Comparison of ENCODE assay signal across 11 mouse cellular contexts in the genomic region with DNA sequence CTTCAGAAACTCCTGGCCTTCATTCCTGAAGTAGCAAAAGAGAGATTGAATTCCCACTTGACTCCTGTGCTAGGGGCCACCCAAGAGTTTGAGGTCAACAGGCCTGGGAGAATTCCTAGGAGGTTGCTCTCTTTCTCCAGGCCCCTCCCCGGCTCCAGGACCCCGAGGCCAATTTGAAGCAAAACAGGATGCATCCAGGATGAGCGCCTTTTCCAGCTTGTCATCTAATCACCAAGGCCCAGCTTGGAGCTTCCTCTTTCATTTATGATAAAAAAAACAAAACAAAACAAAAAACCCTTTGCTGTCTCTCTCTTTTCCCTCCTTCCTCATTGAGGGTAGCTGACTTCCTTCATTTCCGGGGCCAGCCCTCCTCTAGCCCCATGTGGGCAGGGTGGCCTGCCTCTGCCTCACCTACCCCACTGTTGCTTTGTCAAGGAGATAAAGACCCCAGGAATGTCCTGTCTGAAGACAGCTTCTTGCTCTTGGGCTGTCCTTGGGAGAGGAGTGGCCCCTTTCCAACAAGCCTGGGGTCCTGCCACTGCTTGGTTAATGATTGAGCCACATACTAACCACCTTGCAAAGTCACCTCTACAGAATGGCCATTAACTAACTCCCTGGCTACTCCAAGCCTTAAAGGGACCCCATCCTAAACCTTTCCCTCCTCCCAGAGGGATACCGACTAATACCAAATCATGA. TPM values are rescaled to one million over a fixed set of nuclear protein-coding genes. Genes with fewer than 3 reads are reported as not detected.
DNase-seq lines count a peak whose midpoint lies in the region; ATAC-seq and TF ChIP-seq lines count a peak whose summit lies in the region.
"Had no signal": no experiment of that assay in that cellular context is flagged by ENCODE, and none has a peak within 500 bp of the region (broad histone marks: within the 10 kb centered on the region; RNA-seq: fewer than 3 reads in every experiment).

No protein-coding gene starts in this region.

- H3K27ac ChIP-seq in heart, adult 2 months = peak overlapping the region; percentile 90
- no peak overlapping the region for H3K27ac ChIP-seq in midbrain, embryonic 11.5 days (ENCODE audit: low read depth, low read length)
- H3K27ac ChIP-seq: embryonic facial prominence, embryonic 13.5 days; hindbrain, embryonic 10.5 days had no signal

- H3K9ac ChIP-seq in heart, adult 2 months (ENCODE audit: low read depth, low read length) = peak overlapping the region; percentile 64
- H3K9ac ChIP-seq in midbrain, embryonic 11.5 days (ENCODE audit: low read length) = no peak overlapping the region
- H3K9ac ChIP-seq: embryonic facial prominence, embryonic 13.5 days had no signal

- peak; percentile 97 for DNase-seq in heart, adult 11 months
- DNase-seq in heart, postnatal 25 days (ENCODE audit: low spot score) = no peak
- peak; percentile 43 to 66 for DNase-seq in heart, adult 2 months
- DNase-seq in kidney, adult 8-10 months = peak; percentile 78 to 88
- DNase-seq in lung, postnatal 36 days = peak; percentile 52
- DNase-seq in ovary, adult 18-20 months (ENCODE audit: low spot score) = no peak
- DNase-seq in midbrain, embryonic 11.5 days (ENCODE audit: low spot score, missing footprints) = no peak
- no peak for DNase-seq in urinary bladder, postnatal 14 days (ENCODE audit: low spot score)
- DNase-seq: right cerebral cortex, postnatal 14 days had no signal

- H3K9me3 ChIP-seq in midbrain, embryonic 11.5 days (ENCODE audit: control insufficient read depth, low read length) = no peaks in the 10 kb centered on the region
- H3K9me3 ChIP-seq: embryonic facial prominence, embryonic 13.5 days; hindbrain, embryonic 10.5 days had no signal

- TF ChIP-seq POLR2A in heart, adult 2 months (IDR thresholded peaks at IDR 0.05; ENCODE audit: insufficient read depth, low read depth, low read length) = no peak

- no peak for TF ChIP-seq CTCF in heart, adult 2 months (IDR thresholded peaks at IDR 0.05)

- H3K27me3 ChIP-seq in heart, adult 2 months (ENCODE audit: control insufficient read depth, insufficient read depth, low read length) = no peaks in the 10 kb centered on the region
- peaks cover 34% of the 10 kb centered on the region for H3K27me3 ChIP-seq in midbrain, embryonic 11.5 days (ENCODE audit: control insufficient read depth, insufficient read depth, low read length)

- intact Hi-C loops in heart, postnatal 25 days (cut with DNase I) = no loop called here
- intact Hi-C loops in heart, adult 2 months (cut with DNase I) = no loop called here

- TF ChIP-seq EP300 in heart, adult 2 months (IDR thresholded peaks at IDR 0.05; ENCODE audit: insufficient read depth, low read depth, low read length) = no peak

- H3K4me3 ChIP-seq in heart, adult 2 months = peak overlapping the region; percentile 3; the same call in 1 of the 2 replicates
- no peak overlapping the region for H3K4me3 ChIP-seq in midbrain, embryonic 11.5 days (ENCODE audit: low read depth, low read length)
- H3K4me3 ChIP-seq: embryonic facial prominence, embryonic 13.5 days; hindbrain, embryonic 10.5 days had no signal

- no peaks in the 10 kb centered on the region; the same call in 1 of the 2 replicates for H3K79me2 ChIP-seq in heart, adult 2 months (replicated peaks; ENCODE audit: control insufficient read depth, insufficient read depth, low read length)

- 40% methylated on average over 5 of the region's 5 CpGs for WGBS in heart, adult 2 months
- 55% methylated on average over 5 of the region's 5 CpGs for WGBS in midbrain, embryonic 11.5 days

- no peak overlapping the region for H3K4me2 ChIP-seq in midbrain, embryonic 11.5 days
- H3K4me2 ChIP-seq: embryonic facial prominence, embryonic 13.5 days had no signal

- H3K4me1 ChIP-seq in heart, adult 2 months (ENCODE audit: control insufficient read depth, insufficient read depth, low read length) = peaks cover 24% of the 10 kb centered on the region
- no peaks in the 10 kb centered on the region; the same call in none of the 2 replicates for H3K4me1 ChIP-seq in midbrain, embryonic 11.5 days (ENCODE audit: control insufficient read depth, insufficient read depth, low read length)

- peaks cover 18% of the 10 kb centered on the region for H3K36me3 ChIP-seq in heart, adult 2 months (ENCODE audit: control insufficient read depth, insufficient read depth, low read length)
- no peaks in the 10 kb centered on the region for H3K36me3 ChIP-seq in midbrain, embryonic 11.5 days (ENCODE audit: control insufficient read depth, insufficient read depth, low read length)
- H3K36me3 ChIP-seq: embryonic facial prominence, embryonic 13.5 days; hindbrain, embryonic 10.5 days had no signal

- no peak for ATAC-seq in midbrain, embryonic 11.5 days (ENCODE audit: low FRiP score)

RNA-seq across cellular contexts. Expression of a gene that starts 43.5 kb away (rescaled TPM):
- 10 to 100 TPM; 31.5 to 37.0 TPM for total RNA-seq in heart, postnatal 25 days (2021)
- total RNA-seq in heart, adult 2 months (2021) = 10 to 100 TPM; 29.2 to 32.3 TPM
- polyA plus RNA-seq in heart, adult 2 months (2012; rRNA removed) = 36.2 and 50.3 TPM in 2 replicates
- polyA plus RNA-seq in midbrain, embryonic 11.5 days (2014; fragmentation: Nextera tagmentation; extraction: Ambion mirVana) = 7.2 and 8.2 TPM in 2 replicates

Comparison
In these comparisons a context has a peak if more than half of its experiments do, and no peak if none do; other contexts are left out.
1. DNase-seq: peak in heart, adult 11 months (single experiment), heart, adult 2 months (2 of 2), kidney, adult 8-10 months (2 of 2) and lung, postnatal 36 days (single experiment); none in heart, postnatal 25 days (single experiment), ovary, adult 18-20 months (single experiment), midbrain, embryonic 11.5 days (single experiment) and urinary bladder, postnatal 14 days (single experiment).